Mouse (Mus musculus) large intestine, adult 2 months (tissue): ENCODE data around the gene Smg1. TPM values are rescaled to one million over a fixed set of nuclear protein-coding genes. Genes with fewer than 3 reads are reported as not detected.

Source experiments
- DNase-seq: peaks from one replicate; pipeline ENCODE4 v3.0.0-alpha.2; 2012; ENCODE audit warnings: low read depth, low spot score
- WGBS: fragments of 180-500 bp; shearing (Covaris S2); methylation state at CpG from one replicate; pipeline ENCODE4 v1.1.7; 2018; 5-methylcytosine and 5-hydroxymethylcytosine counted together
- polyA plus RNA-seq: library from polyadenylated mRNA; depleted of rRNA; stranded (reverse); fragments of >200 nt; gene quantifications from 2 replicates; pipeline ENCODE4 v1.2.3, GENCODE M21; 2012; rRNA removed

Gene Smg1
- polyA plus RNA-seq, result 16.9 and 36.3 TPM in 2 replicates

- 1% methylated on average over 79 of the region's 79 CpGs for WGBS
- peak; percentile 97 for DNase-seq
Measured at GRCm38 (mm10) chr7:118243453-118244385, at the start of gene Smg1. Smg1 (minus strand) TSS chr7:118243670.

DNA sequence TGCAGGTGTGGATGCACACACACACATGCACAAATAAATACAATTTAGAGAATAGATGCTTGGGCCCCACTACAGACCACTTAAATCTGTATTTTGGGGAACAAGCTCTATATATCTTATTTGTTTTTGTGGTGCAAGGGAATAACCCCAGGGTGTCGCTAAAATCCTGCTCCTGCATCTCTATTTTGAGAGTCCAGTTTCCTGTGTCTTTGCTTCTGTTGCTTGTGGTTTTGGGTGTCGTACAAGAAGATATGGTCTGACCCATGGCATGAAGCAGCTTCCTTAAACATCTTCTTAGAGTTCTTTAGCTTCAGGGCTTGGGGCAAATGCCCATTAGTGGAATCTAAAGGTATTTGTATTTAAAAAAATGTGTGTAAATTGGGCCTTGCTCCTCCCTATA is 39.7 kb upstream of the Smg1 start:
- WGBS, result 75% methylated on average over 2 of the region's 2 CpGs
- no peak for DNase-seq

DNA sequence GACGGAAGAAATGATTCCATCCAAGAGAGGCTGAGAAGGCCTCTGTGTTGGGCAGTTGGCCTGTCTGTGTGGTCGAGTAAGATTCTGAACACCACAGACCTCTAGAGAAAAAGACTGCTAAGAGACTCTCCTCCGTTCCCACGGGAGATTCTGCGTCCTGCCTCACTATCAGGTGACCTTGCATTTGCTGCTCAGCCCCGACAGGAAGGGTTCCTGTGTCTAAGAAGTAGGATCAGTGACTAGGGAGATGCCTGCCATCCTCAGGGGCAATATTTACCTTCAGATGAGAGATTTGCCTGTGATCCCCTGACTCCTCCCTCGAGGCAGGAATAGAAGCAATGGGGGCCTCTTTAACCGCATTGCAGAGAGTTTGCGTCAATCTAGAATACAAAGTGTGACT is 39.1 kb upstream of the Smg1 start:
- no peak for DNase-seq
- 65% methylated on average over 9 of the region's 9 CpGs for WGBS

DNA sequence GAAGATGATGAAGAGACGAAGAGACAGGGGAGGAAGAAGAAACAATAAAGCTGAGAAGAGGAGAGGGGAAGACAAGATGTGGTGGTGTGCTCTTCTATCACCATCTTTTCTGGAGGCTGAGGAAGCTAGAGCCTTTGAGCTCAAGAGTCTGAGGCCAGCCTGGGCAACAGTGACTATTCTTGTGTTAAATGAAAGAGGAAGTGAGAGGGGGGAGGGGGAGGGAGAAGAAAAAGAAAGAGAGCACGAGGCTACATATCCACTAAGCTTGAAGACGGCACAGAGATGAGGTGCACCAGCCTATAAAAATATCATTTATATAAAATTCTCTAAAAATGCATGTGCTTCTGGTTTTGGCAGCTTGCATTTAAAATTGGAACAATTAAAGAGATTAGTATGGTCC is 36.1 kb upstream of the Smg1 start:
- WGBS, result 63% methylated on average over 3 of the region's 3 CpGs
- DNase-seq, result no peak

GRCm38 (mm10) chr7:118277335-118277910 is 34.0 kb upstream of the Smg1 start:
- peak; percentile 89 for DNase-seq
- WGBS, result 10% methylated on average over 11 of the region's 11 CpGs

DNA sequence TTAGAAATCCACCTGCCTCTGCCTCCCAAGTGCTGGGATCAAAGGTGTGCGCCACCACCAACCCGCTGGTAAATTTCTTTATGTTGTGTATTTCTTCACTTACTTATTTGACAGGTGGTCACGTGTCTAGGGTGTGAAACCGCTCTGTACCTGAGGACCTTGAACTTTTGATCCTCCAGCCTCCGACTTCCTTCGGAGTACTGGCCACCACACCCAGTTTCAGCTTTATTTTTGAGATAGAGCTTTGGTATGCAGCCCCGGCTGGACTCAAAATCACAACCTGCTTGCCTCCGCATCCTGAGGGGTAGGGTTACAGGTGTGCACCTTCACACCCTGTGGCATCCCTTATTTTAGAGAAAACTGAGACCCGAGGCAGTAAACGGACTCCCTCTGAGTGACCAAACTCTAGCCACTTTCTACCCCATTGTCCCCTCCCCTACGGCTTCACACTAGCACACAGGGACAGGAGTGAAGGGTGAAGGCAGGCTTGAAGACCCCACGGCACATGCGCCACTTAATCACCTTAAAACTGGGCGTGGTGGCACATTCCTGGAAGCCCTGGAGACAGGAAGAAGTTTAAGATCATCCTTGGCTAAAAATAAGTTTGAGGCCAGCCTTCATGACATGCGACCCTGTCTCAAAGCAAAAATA is 33.3 kb upstream of the Smg1 start:
- 29% methylated on average over 15 of the region's 15 CpGs for WGBS
- peak; percentile 79 for DNase-seq

DNA sequence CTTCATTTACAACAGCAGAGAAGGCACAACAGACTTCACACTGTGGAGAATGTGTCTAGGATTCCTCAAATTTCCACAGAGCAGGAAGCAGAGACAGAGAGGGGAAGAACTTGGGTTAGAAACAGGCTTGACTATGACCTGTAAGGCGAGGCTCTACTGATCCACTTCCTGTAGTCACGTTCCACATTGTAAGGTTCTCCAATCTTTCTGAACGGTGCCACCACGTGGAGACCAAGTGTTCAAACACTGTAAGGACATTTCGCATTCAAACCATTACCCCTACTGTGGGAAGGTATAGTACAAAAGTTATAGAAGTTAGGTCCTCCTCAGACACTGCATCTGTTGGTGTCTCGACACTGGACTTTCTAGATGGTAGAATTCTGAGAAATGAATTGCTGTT is 31.8 kb upstream of the Smg1 start:
- WGBS, result 50% methylated on average over 6 of the region's 6 CpGs
- DNase-seq, result no peak

GRCm38 (mm10) chr7:118274851-118275250 is 31.4 kb upstream of the Smg1 start:
- DNase-seq, result no peak
- 84% methylated on average over 5 of the region's 5 CpGs for WGBS

DNA sequence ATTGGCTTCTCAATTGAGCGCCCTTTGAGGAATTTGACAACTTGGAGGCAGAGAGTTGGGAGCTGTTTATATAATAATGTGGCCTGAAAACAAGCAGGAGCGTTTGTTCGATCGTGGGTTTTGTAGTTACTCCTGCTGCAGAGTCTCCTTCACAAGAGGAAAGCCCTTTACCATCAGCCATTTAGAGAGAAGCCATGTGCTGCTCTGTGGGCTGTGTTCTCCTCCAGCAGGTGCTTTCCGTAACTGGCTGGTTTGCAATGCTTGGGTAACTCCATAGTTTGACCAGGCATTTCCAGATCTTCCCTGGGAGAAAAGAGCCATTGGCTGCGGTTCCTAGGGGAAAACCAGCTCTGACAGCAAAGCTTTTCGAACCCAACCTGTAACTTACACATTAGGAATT is 30.7 kb upstream of the Smg1 start:
- DNase-seq, result no peak
- 94% methylated on average over 7 of the region's 7 CpGs for WGBS

DNA sequence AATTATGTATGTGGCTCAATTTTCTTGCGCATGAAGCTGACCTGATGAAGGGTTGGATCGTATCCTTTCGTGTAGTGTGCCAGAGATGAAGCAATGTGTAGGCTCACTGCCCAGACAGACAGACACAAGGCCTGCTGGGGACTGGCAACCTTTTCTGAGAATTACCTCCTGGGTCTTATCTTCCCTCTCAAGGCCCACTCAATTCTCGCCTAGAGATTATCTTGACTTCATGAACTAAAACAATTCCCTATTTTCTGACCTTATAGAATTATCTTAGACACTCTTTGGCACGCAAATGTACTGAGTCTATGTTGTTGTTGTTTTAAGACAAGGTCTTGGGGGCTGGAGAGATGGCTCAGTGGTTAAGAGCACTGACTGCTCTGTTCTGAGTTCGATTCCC is 22.6 kb upstream of the Smg1 start:
- no peak for DNase-seq
- 87% methylated on average over 6 of the region's 6 CpGs for WGBS

- no peak for DNase-seq
- 72% methylated on average over 1 of the region's 1 CpGs for WGBS
Measured at GRCm38 (mm10) chr7:118263606-118264005, 20.1 kb upstream of the Smg1 start.

GRCm38 (mm10) chr7:118262409-118262808 is 18.9 kb upstream of the Smg1 start:
- DNase-seq, result no peak
- WGBS, result 22% methylated on average over 5 of the region's 5 CpGs

DNA sequence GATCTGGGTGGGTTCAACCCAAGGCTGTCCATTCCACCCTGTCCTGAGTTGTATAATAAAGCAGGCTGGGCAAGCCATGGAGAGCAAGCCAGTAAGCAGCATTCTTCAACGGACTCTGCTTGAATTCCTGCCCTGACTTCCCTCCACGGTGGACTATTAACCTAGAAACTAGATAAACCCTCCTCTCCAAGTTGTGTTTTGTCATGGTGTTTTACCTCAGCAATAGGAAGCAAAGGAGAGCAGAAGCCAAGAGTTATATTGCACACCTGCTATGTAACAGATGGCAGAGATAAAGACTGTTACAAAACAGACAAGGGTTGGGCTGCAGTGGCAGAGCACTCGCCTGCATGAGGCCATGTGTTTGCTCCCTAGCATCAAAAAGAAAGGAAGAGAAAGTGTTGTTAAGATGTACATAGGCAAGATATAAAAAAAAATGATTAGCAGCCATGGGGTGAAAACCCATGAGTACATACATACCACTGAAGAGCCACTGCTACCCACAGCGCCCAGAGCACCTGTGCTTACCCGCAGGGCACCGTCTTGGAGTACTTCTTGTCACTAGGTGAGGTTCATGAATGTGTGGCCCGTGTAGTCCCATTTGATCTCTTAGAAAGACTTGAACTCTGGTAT is 16.3 kb upstream of the Smg1 start:
- DNase-seq, result no peak
- WGBS, result 63% methylated on average over 7 of the region's 7 CpGs

DNA sequence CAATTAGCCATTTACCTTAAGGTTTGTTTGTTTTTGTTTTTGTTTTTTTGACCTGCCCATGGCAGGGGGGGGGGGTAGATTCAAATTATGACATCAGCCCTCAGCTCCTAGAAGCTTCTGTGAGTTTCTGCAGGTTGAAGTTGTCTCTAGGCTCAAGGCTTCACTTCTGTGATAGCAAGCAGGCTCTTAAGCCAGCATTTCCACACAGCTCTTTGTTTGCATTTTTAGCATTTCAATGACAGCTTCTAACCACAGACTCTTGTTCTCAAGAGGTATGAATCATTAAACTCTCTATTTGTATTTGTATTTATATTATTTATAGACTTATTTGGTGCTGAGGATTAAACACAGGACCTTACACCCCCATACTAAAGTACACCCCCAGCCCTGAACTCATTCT is 15.0 kb upstream of the Smg1 start:
- DNase-seq, result no peak

DNA sequence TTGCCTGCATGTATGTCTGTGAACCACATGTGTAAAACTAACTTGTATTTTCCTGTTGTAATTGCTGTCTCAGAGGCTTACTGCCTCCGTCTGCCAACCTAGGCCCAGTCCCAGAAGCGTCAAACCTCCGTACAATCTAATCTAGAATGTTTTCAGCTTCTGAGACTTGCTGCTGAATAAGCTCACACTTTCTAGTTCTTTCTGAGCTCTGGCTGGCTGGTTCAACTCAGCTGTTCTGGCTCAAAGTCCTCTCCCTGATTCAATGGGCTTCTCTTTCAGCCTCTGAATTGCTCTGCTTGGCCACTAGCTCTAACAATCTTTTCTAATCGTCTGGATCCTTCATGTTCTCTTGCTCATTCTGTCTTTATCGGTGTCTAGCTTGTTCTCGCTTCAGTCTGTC is 13.3 kb upstream of the Smg1 start:
- DNase-seq, result no peak
- WGBS, result 90% methylated on average over 6 of the region's 6 CpGs

- DNase-seq, result no peak
- 58% methylated on average over 8 of the region's 8 CpGs for WGBS
Measured at GRCm38 (mm10) chr7:118254460-118254859, 11.0 kb upstream of the Smg1 start.

DNA sequence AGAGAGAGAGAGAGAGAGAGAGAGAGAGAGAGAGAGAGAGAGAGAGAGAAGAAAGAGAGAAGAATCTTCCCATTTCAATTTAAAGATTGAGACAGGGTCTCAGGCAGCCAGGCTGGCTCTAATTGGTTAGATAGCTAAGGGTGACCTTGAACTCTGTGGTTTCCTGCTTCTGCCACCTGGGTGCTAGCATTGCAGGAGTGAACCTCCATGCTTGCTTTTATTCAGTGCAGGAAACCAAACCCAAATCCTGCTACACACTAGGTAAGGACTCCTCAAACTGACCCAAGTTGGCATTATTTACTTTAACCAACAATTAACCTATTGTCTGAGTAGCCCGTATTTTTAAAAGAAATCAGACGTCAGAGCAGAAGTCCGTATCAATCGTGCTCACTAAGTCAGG is 10.5 kb upstream of the Smg1 start:
- WGBS, result 36% methylated on average over 4 of the region's 4 CpGs
- no peak for DNase-seq

GRCm38 (mm10) chr7:118252979-118253378 is 9.5 kb upstream of the Smg1 start:
- WGBS, result 87% methylated on average over 3 of the region's 3 CpGs
- no peak for DNase-seq

- WGBS, result 7% methylated on average over 4 of the region's 4 CpGs
- peak; percentile 73 for DNase-seq
Measured at GRCm38 (mm10) chr7:118252349-118252748, 8.9 kb upstream of the Smg1 start.

- WGBS, result 96% methylated on average over 2 of the region's 2 CpGs
- no peak for DNase-seq
Measured at GRCm38 (mm10) chr7:118251392-118252170, 8.1 kb upstream of the Smg1 start.
